Mouse (Mus musculus) stomach, embryonic 16.5 days (tissue): ENCODE measurements at regions not wholly inside any gene's neighbourhood (a gene's known extent, or its start where the extent isn't known, plus 50 kb on each side); places are given as distances from the start of the nearest gene placed in this dataset.

Experiments
- ATAC-seq: fragments of 200-750 bp; cut with Nextera tagmentation; 2 replicates; pipeline ENCODE4 v1.8.0; 2017; ENCODE audit warnings: moderate number of reproducible peaks, moderate TSS enrichment; ENCODE audit not compliant: insufficient read depth, low FRiP score
- H3K27ac ChIP-seq: fragments of 300-500 bp; sonication (generic); 2 replicates; pipeline ENCODE4 v1.5.1; 2014; ENCODE audit warnings: low read length
- H3K27me3 ChIP-seq: fragments of 300-500 bp; sonication (generic); 2 replicates; pipeline ENCODE4 v1.6.1; 2014; ENCODE audit warnings: low read length, control low read depth, mixed read lengths; ENCODE audit not compliant: control insufficient read depth, insufficient read depth
- H3K36me3 ChIP-seq: fragments of 300-500 bp; sonication (generic); 2 replicates; pipeline ENCODE4 v1.6.1; 2014; ENCODE audit warnings: low read length; ENCODE audit not compliant: control insufficient read depth, insufficient read depth
- H3K4me1 ChIP-seq: fragments of 300-500 bp; sonication (generic); 2 replicates; pipeline ENCODE4 v1.6.1; 2014; ENCODE audit warnings: low read length, control low read depth, mixed read lengths; ENCODE audit not compliant: control insufficient read depth, insufficient read depth
- H3K4me2 ChIP-seq: fragments of 300-500 bp; sonication (generic); 2 replicates; pipeline ENCODE4 v1.6.1; 2014; ENCODE audit warnings: low read depth, low read length, mixed read lengths
- H3K4me3 ChIP-seq: fragments of 300-500 bp; sonication (generic); replicated peaks from 2 replicates; pipeline ENCODE4 v1.5.1; 2014; ENCODE audit warnings: mild to moderate bottlenecking, low read length
- H3K9ac ChIP-seq: fragments of 300-500 bp; sonication (generic); 2 replicates; pipeline ENCODE4 v1.6.1; 2014; ENCODE audit warnings: low read length
- H3K9me3 ChIP-seq: fragments of 300-500 bp; sonication (generic); replicated peaks from 2 replicates; pipeline ENCODE4 v1.6.1; 2016; ENCODE audit warnings: low read length, control low read depth; ENCODE audit not compliant: control insufficient read depth
- WGBS: fragments of 180-500 bp; shearing (Covaris S2); extraction: QIAGEN DNeasy Blood & Tissue Kit; methylation state at CpG from one replicate; pipeline ENCODE4 v1.1.7; 2014; 5-methylcytosine and 5-hydroxymethylcytosine counted together

DNA sequence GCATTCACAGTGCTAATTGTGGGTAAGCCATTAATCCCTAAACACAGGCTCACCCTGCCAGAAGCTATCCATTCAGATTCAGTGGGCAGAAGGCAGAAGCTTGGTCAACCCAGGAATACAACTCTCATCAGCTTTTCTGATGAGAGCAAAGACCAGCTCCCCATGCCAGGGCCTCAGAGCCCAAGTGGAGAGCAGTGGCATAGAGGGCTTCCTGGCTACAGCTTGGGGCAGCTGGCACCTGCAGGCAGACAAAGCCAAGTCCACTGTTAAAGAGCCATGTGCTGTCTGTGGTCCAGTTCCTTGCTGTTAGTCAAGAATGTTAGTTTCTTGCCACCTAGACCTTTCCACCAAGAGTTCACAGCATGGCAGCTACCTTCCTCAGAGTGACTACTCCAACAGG is 225.0 kb downstream of the Tox3 start:
- Histone ChIP-seq H3K4me3 (no peak overlapping the region), H3K9ac (no peak overlapping the region), H3K36me3 (no peaks in the 10 kb centered on the region), H3K4me1 (no peaks in the 10 kb centered on the region), H3K4me2 (no peak overlapping the region), H3K9me3 (no peaks in the 10 kb centered on the region), H3K27ac (no peak overlapping the region), H3K27me3 (no peaks in the 10 kb centered on the region)
- no peak for ATAC-seq

DNA sequence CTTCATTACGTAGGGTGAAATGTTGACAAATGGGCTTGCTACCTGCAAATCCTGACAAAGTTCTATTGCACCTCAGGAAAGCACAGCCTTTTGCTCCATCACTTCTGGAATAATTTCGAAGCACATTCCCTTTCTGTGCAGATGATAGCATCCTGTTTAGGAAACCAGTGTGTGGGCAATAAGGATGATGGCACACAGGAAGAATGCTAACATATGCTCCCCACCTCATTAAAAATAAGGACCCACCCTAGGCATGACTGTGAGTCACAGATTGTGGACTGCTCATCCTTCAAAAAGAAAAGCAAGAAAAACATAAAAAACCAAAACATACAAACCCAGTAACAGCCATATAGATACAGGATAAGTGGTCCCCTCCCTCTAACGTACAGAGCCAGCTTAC is 226.2 kb downstream of the Tox3 start:
- no peak overlapping the region for H3K4me3 ChIP-seq
- no peaks in the 10 kb centered on the region for H3K4me1 ChIP-seq
- 51% methylated on average over 3 of the region's 3 CpGs for WGBS
- no peaks in the 10 kb centered on the region for H3K27me3 ChIP-seq
- no peaks in the 10 kb centered on the region for H3K36me3 ChIP-seq
- H3K27ac ChIP-seq: no peak overlapping the region
- no peak for ATAC-seq
- no peak overlapping the region for H3K4me2 ChIP-seq
- H3K9ac ChIP-seq: no peak overlapping the region
- no peaks in the 10 kb centered on the region for H3K9me3 ChIP-seq

DNA sequence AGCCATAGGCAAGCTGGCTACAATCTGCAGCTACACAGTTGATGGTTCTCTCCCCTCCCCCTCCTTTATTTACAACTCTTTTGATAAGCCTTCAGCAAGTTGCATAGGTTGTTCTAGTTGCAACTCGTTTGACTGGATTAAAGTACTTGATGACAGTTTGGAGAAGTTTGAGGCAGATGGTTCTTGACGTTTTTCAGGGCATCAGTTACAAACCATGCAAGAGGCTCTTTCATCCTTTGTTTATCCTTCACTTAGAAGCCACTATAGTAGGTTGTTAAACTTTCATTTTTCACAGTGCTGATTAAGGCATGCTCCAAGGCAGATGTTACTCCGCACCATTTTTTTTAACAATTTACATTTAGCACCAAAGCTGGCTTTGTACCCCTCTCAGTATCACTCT is 227.1 kb downstream of the Tox3 start:
- no peak overlapping the region for H3K4me2 ChIP-seq
- H3K4me1 ChIP-seq: no peaks in the 10 kb centered on the region
- 14% methylated on average over 3 of the region's 3 CpGs for WGBS
- H3K9ac ChIP-seq: no peak overlapping the region
- H3K27me3 ChIP-seq: no peaks in the 10 kb centered on the region
- H3K27ac ChIP-seq: no peak overlapping the region
- no peaks in the 10 kb centered on the region for H3K36me3 ChIP-seq
- no peaks in the 10 kb centered on the region for H3K9me3 ChIP-seq
- ATAC-seq: no peak
- H3K4me3 ChIP-seq: no peak overlapping the region

DNA sequence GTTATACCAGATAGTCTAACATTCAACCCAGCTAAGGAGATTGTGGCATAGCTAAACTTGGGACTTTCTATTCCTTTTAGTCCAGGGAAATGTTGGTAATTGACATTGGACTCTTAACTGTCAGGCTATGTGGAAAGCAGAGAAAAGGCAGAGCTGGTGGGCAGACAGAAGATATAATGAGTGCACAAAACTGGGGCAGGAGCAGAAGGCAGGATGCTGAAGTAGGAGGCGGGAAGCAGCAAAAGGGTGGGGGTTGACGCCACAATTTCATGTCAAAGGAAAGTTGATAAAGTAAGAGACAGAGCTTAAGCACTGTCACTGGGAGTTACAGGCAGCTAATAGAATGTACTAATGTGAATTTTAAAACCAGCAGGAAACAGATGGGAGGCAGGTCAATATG is 232.7 kb downstream of the Tox3 start:
- no peak for ATAC-seq
- no peaks in the 10 kb centered on the region for H3K9me3 ChIP-seq
- no peak overlapping the region for H3K27ac ChIP-seq
- H3K9ac ChIP-seq: no peak overlapping the region
- no peaks in the 10 kb centered on the region for H3K27me3 ChIP-seq
- no peaks in the 10 kb centered on the region for H3K4me1 ChIP-seq
- H3K4me3 ChIP-seq: no peak overlapping the region
- no peak overlapping the region for H3K4me2 ChIP-seq
- WGBS: 79% methylated on average over 2 of the region's 2 CpGs
- no peaks in the 10 kb centered on the region for H3K36me3 ChIP-seq

DNA sequence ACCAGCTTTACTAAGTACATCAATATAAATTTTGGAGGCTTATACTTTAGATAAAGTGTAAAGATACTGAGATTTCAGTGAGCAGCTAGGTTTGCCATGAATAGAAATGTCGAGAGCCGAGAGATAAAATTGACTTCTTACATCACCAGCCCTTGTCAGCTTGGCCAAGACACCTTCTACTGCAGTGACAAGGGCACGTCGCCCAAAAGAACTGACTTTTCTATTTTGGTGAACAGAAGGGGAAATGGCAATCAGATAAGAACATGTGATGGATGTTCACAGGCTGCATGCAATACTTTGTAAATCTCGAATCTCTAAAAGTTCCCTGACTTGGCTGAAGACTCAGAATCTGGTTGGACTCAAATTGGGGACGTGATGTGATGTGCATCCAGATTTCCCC is 247.6 kb downstream of the Tox3 start:
- H3K27ac ChIP-seq: no peak overlapping the region
- ATAC-seq: no peak
- H3K27me3 ChIP-seq: no peaks in the 10 kb centered on the region
- WGBS: 71% methylated on average over 6 of the region's 6 CpGs
- no peaks in the 10 kb centered on the region for H3K9me3 ChIP-seq
- H3K4me2 ChIP-seq: no peak overlapping the region
- H3K9ac ChIP-seq: no peak overlapping the region
- no peak overlapping the region for H3K4me3 ChIP-seq
- H3K4me1 ChIP-seq: no peaks in the 10 kb centered on the region
- no peaks in the 10 kb centered on the region for H3K36me3 ChIP-seq

DNA sequence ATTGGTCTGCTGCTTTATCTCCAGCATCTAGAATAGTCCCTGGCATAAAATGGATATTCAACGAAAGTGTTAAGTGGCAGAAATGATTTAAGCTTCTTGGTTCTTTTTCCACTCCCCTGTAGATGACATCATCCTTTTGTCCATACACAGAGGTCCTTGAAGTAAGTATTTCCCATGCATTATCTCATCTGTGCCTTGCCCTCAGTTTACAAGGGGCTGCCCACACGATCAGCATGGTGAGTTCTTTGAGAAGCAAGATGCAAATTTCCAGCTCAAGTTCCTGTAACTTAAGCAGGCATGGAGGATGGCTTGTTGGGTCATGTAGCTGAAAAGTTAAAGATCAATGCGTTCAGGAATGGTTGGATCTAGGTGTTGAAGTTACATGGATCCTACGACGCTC is 265.5 kb downstream of the Tox3 start:
- no peak overlapping the region for H3K27ac ChIP-seq
- no peaks in the 10 kb centered on the region for H3K9me3 ChIP-seq
- no peak overlapping the region for H3K4me2 ChIP-seq
- WGBS: 81% methylated on average over 5 of the region's 5 CpGs
- H3K27me3 ChIP-seq: no peaks in the 10 kb centered on the region
- H3K36me3 ChIP-seq: no peaks in the 10 kb centered on the region
- no peak for ATAC-seq
- no peak overlapping the region for H3K4me3 ChIP-seq
- H3K9ac ChIP-seq: no peak overlapping the region
- no peaks in the 10 kb centered on the region for H3K4me1 ChIP-seq

DNA sequence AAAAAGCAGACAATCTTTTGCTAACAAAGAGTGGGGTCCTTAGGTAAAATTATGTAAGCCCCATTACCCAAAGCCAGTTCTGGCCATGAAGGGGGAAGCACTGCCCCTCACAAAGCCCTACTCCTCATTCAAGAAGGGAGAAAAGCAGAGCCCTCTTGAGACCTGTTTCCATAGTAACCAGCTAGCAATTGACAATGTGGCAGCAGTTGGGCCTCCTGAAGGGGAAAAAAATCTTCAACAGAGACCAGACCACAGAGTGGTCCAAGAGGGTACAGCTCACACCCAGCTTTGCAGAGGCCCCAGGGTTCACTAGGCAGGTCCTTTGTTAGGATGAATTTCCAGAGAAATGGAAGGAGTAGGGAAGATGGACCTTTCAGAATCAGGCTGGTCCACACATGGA is 271.8 kb downstream of the Tox3 start:
- no peak for ATAC-seq
- Histone ChIP-seq H3K4me3 (no peak overlapping the region), H3K9me3 (no peaks in the 10 kb centered on the region), H3K27me3 (no peaks in the 10 kb centered on the region), H3K9ac (no peak overlapping the region), H3K27ac (no peak overlapping the region), H3K4me1 (no peaks in the 10 kb centered on the region), H3K4me2 (no peak overlapping the region), H3K36me3 (no peaks in the 10 kb centered on the region)

DNA sequence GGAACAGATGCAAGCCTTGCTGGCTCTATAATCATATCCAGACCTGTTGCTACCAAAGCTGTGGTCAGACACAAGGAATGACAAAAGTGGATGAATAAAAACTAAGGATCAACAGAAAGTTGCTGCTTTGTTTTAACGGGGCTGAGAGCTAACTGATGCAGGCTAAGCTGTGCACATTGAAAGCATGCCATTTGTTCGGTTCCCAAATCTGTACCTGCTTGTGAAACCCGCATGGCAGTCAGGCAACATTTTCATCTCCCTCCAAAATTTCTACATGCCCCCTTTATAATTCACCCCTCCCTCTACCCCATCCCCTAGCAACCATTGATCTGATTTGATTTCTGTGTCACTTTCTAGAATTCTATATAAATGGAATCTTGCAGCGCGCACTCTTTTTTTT is 272.3 kb downstream of the Tox3 start:
- WGBS: 85% methylated on average over 5 of the region's 5 CpGs
- H3K9me3 ChIP-seq: no peaks in the 10 kb centered on the region
- H3K27ac ChIP-seq: no peak overlapping the region
- no peaks in the 10 kb centered on the region for H3K36me3 ChIP-seq
- H3K9ac ChIP-seq: no peak overlapping the region
- H3K4me3 ChIP-seq: no peak overlapping the region
- H3K4me1 ChIP-seq: no peaks in the 10 kb centered on the region
- H3K27me3 ChIP-seq: no peaks in the 10 kb centered on the region
- ATAC-seq: no peak
- H3K4me2 ChIP-seq: no peak overlapping the region

DNA sequence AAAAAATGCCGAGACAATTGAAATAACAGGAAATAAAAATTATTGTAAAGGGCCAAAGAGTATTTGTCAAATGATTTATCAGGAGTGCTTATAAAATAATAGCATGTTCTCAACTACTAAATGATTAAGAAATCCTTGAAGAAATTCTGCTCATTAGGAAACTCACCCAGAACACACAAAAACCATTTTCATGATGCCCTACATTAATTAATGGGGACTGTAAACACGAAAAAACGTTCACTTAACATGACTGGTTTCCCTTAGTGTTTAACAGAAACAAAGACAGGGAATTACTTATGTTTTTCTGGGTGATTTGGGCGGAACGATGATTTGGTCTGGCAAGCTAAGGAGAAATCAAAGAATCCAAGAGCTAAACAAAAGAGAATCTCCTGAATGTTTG is 278.1 kb downstream of the Tox3 start:
- H3K27me3 ChIP-seq: no peaks in the 10 kb centered on the region

DNA sequence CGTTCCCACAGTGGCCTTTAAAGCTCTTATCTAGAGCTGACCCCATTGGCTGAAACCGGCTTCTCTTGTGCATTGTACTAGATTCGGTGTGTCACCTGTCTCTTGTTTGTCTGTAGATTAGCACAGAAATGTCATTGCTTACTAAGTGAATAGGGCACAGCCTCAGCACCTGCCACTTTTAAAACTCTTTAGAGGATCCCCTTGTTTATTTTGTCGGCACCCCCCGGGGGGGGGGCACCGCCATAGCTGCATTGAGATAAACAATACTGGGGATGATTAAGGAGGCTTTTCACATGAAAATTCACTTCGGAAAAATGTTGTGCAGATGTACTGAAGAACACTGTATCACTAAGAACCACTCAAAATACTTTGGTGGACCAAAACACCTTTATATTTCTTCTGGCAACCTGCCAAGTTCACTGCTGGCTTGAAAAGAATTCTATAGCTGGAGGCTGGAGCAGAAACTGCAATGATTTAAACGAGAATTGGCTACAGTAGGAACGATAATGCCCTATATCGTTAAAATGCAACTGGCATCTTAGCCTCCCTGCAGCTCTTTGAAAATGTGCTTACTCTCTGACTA is 278.6 kb downstream of the Tox3 start:
- H3K27ac ChIP-seq: 0 out of 2 replicates have a peak overlapping the region, but pooled peaks have one; percentile 23
- no peaks in the 10 kb centered on the region for H3K27me3 ChIP-seq
- peak; percentile 53; the same call in 1 of the 2 replicates for ATAC-seq
- peak overlapping the region; percentile 19; the same call in 1 of the 2 replicates for H3K4me2 ChIP-seq
- 12% methylated on average over 10 of the region's 10 CpGs for WGBS
- H3K4me3 ChIP-seq: no peak overlapping the region
- H3K4me1 ChIP-seq: peaks cover 10% of the 10 kb centered on the region
- no peaks in the 10 kb centered on the region for H3K36me3 ChIP-seq
- no peak overlapping the region for H3K9ac ChIP-seq
- H3K9me3 ChIP-seq: no peaks in the 10 kb centered on the region

More for the DNA sequence above, 278.1 kb downstream of the Tox3 start:
- Histone ChIP-seq H3K4me2 (peak overlapping the region; percentile 19; the same call in 1 of the 2 replicates), H3K9ac (no peak overlapping the region), H3K27ac (no peak overlapping the region), H3K9me3 (no peaks in the 10 kb centered on the region), H3K4me1 (peaks cover 10% of the 10 kb centered on the region), H3K36me3 (no peaks in the 10 kb centered on the region), H3K4me3 (no peak overlapping the region)
- no peak for ATAC-seq
- 25% methylated on average over 5 of the region's 5 CpGs for WGBS
